Comparison of ENCODE assay signal across 7 mouse cellular contexts in genomic region chr14:34548391-34549001, GRCm38 (mm10). TPM values are rescaled to one million over a fixed set of nuclear protein-coding genes. Genes with fewer than 3 reads are reported as not detected.
DNase-seq lines count a peak whose midpoint lies in the region; ATAC-seq and TF ChIP-seq lines count a peak whose summit lies in the region.

No protein-coding gene starts in this region.

- no peaks in the 10 kb centered on the region for H3K4me1 ChIP-seq in hindbrain, embryonic 16.5 days (ENCODE audit: control insufficient read depth, insufficient read depth, low read depth, low read length)

- peak overlapping the region; percentile 83 for H3K4me2 ChIP-seq in hindbrain, embryonic 16.5 days (ENCODE audit: low read length)

- under 1% methylated on average over 27 of the region's 27 CpGs for WGBS in hindbrain, embryonic 16.5 days

- peak; percentile 60 for DNase-seq in WW6 (ENCODE audit: low read depth, low spot score)
- DNase-seq in cerebellum, adult 9-11 months = peak; percentile 77
- peak; percentile 87 for DNase-seq in gastrocnemius, adult 2 months
- DNase-seq in left cerebral cortex, postnatal 10 days (ENCODE audit: extremely low spot score in 1 of 2, low spot score in 2 of 2) = peak; percentile 26 to 67
- DNase-seq in right cerebral cortex, postnatal 10 days (ENCODE audit: low spot score in 2 of 2) = peak; percentile 61 to 70

- H3K9ac ChIP-seq in hindbrain, embryonic 16.5 days (ENCODE audit: low read depth, low read length) = peak overlapping the region; percentile 93

- peak; percentile 63 for ATAC-seq in hindbrain, embryonic 16.5 days
- ATAC-seq in megakaryocyte, adult 5-6 weeks (ENCODE audit: poor library complexity, severe bottlenecking) = peak; percentile 11; the same call in 1 of the 2 replicates

- H3K27me3 ChIP-seq in hindbrain, embryonic 16.5 days (replicated peaks; ENCODE audit: control insufficient read depth, insufficient read depth, low read length) = no peaks in the 10 kb centered on the region

- no peaks in the 10 kb centered on the region for H3K36me3 ChIP-seq in hindbrain, embryonic 16.5 days (ENCODE audit: control insufficient read depth, insufficient read depth, low read length)

- no peaks in the 10 kb centered on the region for H3K9me3 ChIP-seq in hindbrain, embryonic 16.5 days (ENCODE audit: control insufficient read depth, low read length)

- H3K4me3 ChIP-seq in gastrocnemius, adult 2 months = peak overlapping the region; percentile 80
- H3K4me3 ChIP-seq in hindbrain, embryonic 16.5 days (ENCODE audit: low read length) = peak overlapping the region; percentile 81

- H3K27ac ChIP-seq in gastrocnemius, adult 2 months = peak overlapping the region; percentile 92
- H3K27ac ChIP-seq in hindbrain, embryonic 16.5 days (ENCODE audit: low read depth, low read length) = peak overlapping the region; percentile 90

- TF ChIP-seq CTCF in gastrocnemius, adult 2 months (IDR thresholded peaks at IDR 0.05) = no peak

- intact Hi-C loops in gastrocnemius, adult 2 months (cut with DNase I) = loop anchor here (2.0 to 5.0 kb wide), 3 partner anchors 46 to 106 kb away; partner anchors contain the start of gene Bmpr1a
- intact Hi-C loops in left cerebral cortex, postnatal 10 days (cut with DNase I) = loop anchor here (2.0 to 5.0 kb wide), 2 partner anchors 46 to 88 kb away; partner anchors contain the start of gene Bmpr1a

RNA-seq across cellular contexts. Expression of gene 9230112D13Rik, which starts 25.9 kb away (rescaled TPM):
- total RNA-seq in gastrocnemius, adult 2 months (2021) = not detected
- not detected in 2 replicates for polyA plus RNA-seq in hindbrain, embryonic 16.5 days (2015; fragmentation: Nextera tagmentation; extraction: Ambion mirVana)
- not detected for total RNA-seq in left cerebral cortex, postnatal 10 days (2021)
- total RNA-seq in megakaryocyte, adult 5-6 weeks (2015) = not detected in 2 replicates
- not detected in 2 replicates for total RNA-seq in megakaryocyte, adult 5-6 weeks (2017)

RNA-seq across cellular contexts. Expression of gene Ldb3, which starts 40.0 kb away (rescaled TPM):
- 1,000 to 10,000 TPM; 1,886 to 2,548 TPM for total RNA-seq in gastrocnemius, adult 2 months (2021)
- polyA plus RNA-seq in hindbrain, embryonic 16.5 days (2015; fragmentation: Nextera tagmentation; extraction: Ambion mirVana) = 1.2 and 5.6 TPM in 2 replicates
- 1 to 10 TPM; 1.5 to 2.0 TPM for total RNA-seq in left cerebral cortex, postnatal 10 days (2021)
- not detected in 2 replicates for total RNA-seq in megakaryocyte, adult 5-6 weeks (2015)
- total RNA-seq in megakaryocyte, adult 5-6 weeks (2017) = not detected in 2 replicates

RNA-seq across cellular contexts. Expression of gene Bmpr1a, which starts 45.4 kb away (rescaled TPM):
- total RNA-seq in gastrocnemius, adult 2 months (2021) = 10 to 100 TPM; 49.4 to 54.1 TPM
- 11.1 and 19.0 TPM in 2 replicates for polyA plus RNA-seq in hindbrain, embryonic 16.5 days (2015; fragmentation: Nextera tagmentation; extraction: Ambion mirVana)
- 10 to 100 TPM; 34.7 to 37.3 TPM for total RNA-seq in left cerebral cortex, postnatal 10 days (2021)
- total RNA-seq in megakaryocyte, adult 5-6 weeks (2015) = 2.5 and 3.2 TPM in 2 replicates
- total RNA-seq in megakaryocyte, adult 5-6 weeks (2017) = 2.3 and 2.6 TPM in 2 replicates

RNA-seq across cellular contexts. Expression of gene Opn4, which starts 51.4 kb away (rescaled TPM):
- not detected for total RNA-seq in gastrocnemius, adult 2 months (2021)
- 0.27 TPM in 1 of 2 replicates, not detected in the other for polyA plus RNA-seq in hindbrain, embryonic 16.5 days (2015; fragmentation: Nextera tagmentation; extraction: Ambion mirVana)
- not detected for total RNA-seq in left cerebral cortex, postnatal 10 days (2021)
- not detected in 2 replicates for total RNA-seq in megakaryocyte, adult 5-6 weeks (2015)
- total RNA-seq in megakaryocyte, adult 5-6 weeks (2017) = not detected in 2 replicates

Comparison
In these comparisons a context has a peak if more than half of its experiments do, and no peak if none do; other contexts are left out.
1. Peak in every context shown above with its lines: DNase-seq, ATAC-seq, H3K4me3 ChIP-seq and H3K27ac ChIP-seq.
2. RNA of gene Ldb3, which starts 40.0 kb away (total RNA-seq): 1,886 to 2,548 TPM in gastrocnemius, adult 2 months; 1.5 to 2.0 TPM in left cerebral cortex, postnatal 10 days and not detected in megakaryocyte, adult 5-6 weeks; every median in the first group is over 100 times any median in the second.
3. RNA of gene Bmpr1a, which starts 45.4 kb away (total RNA-seq): 49.4 to 54.1 TPM in gastrocnemius, adult 2 months and 34.7 to 37.3 TPM in left cerebral cortex, postnatal 10 days; 2.3 to 3.2 TPM in megakaryocyte, adult 5-6 weeks; every median in the first group is over 4 times any median in the second.